Mouse (Mus musculus) CD4-positive, CD25-positive, alpha-beta regulatory T cell, adult 4 months (primary cell): ENCODE results near the gene Kng2. TPM values are rescaled to one million over a fixed set of nuclear protein-coding genes. Genes with fewer than 3 reads are reported as not detected.
"Not testable (repeated sequence)": the region's sequence is repeated elsewhere in the genome, so short reads cannot be mapped to it uniquely, and the experiment has no call there.

Experiments used
- ATAC-seq: one replicate; pipeline ENCODE4 v1.8.0; 2017
- polyA plus RNA-seq, 2 experiments: library from polyadenylated mRNA; unstranded; fragments of 100-300 nt; shearing (Covaris generic); gene quantifications; one replicate each; pipeline ENCODE4 v1.2.1; 2017

Kng2 gene
- polyA plus RNA-seq = not detected

DNA sequence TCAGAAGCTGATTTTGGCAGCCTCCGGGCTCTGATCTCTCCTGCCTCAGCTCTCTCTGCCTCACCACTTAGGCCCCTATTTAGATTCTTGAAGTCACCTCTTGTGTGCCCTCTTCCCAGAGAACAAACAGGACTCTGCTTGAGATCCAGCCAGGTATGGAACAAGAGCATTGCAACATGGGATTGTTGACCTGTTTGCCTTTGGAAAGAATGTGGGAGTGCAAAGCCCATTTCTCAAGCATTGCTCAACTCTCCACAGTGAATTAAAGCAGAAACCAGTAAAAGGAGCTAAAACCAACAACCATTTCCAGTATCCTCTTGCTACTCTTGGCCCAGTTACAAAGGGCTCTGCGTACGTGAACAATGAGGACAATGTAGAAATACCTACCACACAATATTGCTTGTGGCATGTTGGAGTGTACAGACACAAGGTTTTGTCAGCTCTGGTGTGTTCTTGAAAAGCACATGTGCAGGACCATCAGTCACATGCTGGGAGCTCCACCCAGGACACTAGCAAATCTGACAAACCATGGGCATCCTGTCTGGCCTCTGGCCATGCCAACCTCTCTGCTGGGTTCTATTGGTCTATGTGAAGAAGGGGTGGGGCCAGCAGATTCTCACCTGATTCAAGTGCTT lies at the start of gene Kng2:
Gene Kng2 (minus strand): TSS at position 517 of the 635 bp plus-strand sequence.
- not testable (repeated sequence) for ATAC-seq

DNA sequence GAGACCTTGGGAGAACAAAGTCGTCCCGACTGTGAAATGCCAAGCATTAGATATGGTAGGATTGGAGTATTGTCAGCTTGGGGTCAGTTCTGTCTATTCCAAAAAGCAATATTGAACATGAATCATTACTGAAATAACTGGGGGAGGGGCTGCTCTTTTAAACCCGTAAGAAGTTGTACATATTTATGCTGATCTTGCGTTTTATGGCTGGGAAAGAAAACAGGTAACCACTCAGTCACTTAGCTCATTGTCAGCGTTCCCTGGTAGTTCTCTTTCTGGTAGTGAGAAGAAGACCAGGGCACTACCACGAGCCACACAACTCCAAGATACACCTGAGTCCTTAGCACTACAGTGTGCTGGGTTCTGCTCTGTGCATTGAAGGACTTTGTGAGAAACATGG lies 48.2 kb upstream of the Kng2 start:
- not testable (repeated sequence) for ATAC-seq

DNA sequence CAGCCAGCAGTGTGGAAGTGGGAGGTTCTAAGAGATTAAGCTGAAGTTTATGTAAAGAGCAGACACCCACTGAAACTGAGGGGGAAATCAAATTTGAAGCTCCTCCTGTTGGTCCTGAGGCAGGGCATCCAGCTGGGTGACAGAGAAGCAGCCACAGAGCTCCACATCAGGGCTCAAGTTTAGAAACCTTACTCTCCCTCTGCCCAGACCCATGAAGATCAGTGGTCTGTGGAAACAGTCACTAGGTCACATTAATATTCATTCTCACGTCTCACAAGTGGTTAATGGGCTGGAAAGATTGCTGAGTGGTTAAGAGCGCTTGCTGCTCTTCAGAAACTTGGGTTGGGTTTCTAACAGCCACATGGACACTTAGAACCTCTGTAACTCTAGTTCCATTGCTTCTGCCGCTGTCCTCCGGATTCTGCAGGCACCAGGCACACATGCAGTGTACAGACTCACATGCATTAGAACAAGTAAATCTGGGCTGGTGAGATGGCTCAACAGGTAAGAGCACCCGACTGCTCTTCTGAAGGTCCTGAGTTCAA lies 31.6 kb upstream of the Kng2 start:
- not testable (repeated sequence) for ATAC-seq

DNA sequence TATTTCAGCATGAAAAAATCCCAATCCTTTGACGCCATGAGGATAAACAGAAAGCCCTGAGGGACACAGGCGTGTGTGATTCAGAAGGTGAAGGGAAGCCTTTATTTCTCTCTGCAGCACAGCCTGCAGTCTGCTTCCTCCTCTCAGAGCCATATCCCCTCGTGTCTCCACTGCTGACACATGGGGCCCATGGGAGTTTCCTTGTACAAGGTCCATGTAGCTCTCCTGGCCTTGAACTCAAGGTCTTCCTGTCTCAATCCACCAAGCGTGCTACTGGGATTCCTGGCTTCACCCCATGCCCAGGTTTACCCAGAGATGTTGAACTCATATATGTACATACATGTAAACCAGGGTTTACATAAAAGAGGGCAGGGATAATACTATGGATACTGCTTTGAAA lies 30.3 kb upstream of the Kng2 start:
- not testable (repeated sequence) for ATAC-seq

DNA sequence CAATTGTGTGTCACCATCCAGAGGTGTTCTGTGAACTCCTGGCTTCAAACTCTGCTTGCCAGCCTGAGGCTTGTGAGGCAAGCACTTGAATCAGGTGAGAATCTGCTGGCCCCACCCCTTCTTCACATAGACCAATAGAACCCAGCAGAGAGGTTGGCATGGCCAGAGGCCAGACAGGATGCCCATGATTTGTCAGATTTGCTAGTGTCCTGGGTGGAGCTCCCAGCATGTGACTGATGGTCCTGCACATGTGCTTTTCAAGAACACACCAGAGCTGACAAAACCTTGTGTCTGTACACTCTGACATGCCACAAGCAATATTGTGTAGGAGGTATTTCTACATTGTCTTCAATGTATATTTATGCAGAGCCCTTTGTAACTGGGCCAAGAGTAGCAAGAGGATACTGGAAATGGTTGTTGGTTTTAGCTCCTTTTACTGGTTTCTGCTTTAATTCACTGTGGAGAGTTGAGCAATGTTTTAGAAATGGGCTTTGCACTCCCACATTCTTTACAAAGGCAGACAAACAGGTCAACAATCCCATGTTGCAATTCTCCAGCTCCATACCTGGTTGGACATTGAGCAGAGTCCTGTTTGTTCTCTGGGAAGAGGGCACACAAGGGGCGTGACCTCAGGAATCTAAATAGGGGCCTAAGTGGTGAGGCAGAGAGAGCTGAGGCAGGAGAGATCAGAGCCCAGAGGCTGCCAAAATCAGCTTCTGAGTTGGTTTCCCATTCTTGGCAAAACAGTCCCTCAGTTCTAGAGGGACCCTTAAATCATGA lies 28.6 kb upstream of the Kng2 start, which contains the start of gene Kng1:
Gene Kng1 (plus strand): TSS at position 198 of the 780 bp plus-strand sequence.
- ATAC-seq = not testable (repeated sequence)

DNA sequence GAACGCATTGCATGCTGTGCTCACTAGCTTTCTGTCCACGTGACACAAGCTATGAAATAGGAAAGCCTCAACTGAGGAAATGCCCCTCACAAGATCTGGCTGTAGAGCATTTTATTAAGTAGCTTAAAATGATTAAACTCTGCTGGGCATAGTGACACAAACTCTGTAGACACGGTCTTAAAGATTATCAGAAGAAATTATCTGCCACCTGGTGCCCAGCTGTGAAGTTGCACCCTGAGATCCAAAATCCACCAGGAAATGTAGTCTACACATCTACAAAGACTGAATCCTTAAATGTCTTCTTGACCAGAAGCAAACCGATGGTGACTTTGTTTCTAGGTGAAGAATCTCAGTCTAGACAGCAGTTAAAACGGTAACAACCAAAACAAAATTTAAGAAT lies 17.0 kb upstream of the Kng2 start:
- no peak for ATAC-seq

DNA sequence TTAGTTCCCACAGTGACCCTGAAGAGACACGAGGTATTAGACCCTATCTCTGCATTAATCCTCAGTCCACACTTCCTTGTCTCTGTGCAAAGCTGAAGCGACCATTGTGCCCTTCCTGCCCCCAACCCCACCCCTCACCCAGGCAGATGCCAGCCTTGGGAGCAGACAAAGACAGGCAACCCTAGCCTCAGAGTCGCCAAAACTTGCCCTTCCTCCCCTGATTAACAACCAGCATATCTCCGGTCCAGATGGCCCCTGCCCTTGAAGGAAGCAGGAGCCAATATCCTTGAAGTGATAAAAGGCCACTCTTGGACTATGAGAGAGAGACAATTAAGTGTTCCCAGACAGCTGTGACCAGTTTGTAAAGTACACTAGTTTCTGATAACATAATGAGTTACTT lies 11.6 kb upstream of the Kng2 start:
- ATAC-seq = no peak

DNA sequence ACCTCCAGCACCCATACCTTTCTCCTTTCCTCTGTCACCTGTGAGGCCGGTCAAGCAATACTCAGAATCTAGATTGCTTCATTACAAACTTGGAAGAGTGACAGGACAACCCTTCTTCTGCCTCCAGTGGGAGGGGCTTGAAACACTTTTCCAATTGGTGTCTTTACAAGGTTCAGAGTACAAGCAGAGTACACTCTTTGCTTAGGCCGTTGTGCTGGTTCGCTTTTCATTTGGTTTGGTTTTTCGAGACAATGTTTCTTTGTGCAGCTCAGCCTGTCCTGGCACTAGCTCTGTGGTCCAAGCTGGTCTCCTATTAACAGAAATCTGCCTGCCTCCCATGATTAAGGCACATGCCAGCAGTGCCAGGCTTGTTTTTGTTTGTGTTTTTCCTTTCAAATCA lies 10.0 kb upstream of the Kng2 start:
- no peak for ATAC-seq

DNA sequence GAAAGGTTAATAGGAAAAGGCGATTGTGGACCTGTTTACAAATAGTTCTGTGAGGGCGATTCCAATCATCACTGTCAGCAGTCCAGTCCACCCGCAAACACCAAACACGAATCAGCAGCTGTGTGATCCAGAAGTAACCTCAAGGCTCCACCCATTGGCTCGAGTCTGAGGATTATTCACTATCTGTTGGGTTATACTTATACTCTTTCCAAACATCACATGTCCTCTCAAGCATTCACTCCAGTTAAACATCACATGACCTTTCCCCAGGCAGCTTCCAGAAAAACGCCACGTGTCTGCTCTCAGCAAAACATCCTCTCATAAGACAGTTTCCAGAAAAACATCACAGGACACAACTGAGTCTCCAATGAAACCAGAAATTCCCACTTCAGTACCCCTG lies 8.5 kb upstream of the Kng2 start:
- no peak for ATAC-seq

DNA sequence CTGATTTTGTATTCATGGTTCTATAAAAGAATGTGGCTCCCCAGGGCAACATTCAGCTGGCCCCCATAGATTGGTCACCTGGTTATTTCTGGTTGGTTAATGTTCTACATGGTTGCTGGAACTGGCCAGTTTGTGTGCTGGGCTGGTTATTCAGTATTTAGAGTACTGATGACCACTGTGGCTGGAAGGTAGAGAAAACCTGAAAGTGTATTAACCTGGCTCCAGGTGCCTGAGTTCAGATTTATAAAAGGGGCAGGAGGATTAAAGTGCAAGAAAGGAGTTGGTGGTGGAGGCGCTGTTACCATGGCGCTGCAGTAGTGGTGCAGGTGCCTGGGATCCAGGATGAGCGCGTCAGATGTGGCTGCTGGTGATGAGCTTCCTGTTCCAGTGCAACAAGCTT lies 4.4 kb upstream of the Kng2 start:
- ATAC-seq = no peak

DNA sequence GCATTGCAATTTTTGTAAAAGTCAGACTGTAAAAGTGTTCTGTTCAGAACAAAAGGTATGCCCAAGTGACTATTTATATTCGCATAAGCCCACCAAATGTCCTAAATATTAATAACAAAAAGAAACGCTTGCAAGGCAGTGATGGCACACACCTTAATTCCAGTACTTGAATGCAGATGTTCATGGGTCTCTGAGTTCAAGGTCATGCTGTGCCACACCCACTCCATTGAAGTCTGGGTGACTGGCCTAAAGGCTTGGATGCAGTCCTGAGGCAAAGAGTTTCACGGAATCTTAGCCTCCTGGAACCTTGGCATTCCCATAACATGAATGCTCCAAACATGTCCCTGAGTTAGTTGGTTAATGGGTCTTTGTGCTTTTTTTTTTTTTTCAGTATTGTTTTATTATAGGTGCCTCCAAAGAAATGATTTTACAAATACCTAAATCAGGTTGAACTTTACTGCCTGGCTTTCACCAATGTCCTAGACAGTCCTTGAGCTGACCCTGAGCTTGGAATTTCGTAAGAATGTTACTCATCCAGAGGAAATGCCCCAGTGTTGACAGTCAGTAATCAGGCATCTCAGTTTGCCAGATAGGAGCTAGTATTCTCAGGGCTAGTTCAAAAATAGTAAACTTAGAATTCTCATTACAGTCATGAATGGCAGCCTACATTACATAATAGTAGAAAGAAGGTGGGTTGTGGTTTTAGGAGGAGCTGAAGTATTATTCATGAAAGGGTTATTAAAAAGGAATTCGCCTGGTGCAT lies 1.6 kb upstream of the Kng2 start:
- no peak for ATAC-seq

DNA sequence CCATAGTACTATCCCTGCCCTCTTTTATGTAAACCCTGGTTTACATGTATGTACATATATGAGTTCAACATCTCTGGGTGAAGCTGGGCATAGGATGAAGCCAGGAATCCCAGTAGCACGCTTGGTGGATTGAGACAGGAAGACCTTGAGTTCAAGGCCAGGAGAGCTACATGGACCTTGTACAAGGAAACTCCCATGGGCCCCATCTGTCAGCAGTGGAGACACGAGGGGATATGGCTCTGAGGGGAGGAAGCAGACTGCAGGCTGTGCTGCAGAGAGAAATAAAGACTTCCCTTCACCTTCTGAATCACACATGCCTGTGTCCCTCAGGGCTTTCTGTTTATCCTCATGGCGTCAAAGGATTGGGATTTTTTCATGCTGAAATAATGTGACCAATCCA lies 1.9 kb downstream of the Kng2 start:
- not testable (repeated sequence) for ATAC-seq

DNA sequence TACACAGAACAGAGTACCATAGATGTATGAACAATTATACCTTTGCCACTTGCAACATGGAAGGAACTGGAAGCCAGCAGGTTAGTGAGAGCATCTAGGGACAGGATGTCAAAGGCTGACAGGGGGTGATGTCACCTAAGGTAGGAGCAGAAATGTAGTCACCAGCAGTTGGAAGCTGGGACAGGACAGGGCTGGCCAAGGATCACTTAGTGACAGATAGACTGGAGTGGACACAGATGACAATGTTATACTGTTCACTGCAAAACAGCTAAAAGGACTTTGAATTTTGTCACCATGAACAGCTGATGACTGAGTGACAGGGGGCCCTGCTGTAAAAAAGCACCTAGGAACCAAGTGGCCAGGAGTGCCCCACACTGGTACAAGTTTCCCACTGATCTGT lies 2.7 kb downstream of the Kng2 start:
- no peak for ATAC-seq

DNA sequence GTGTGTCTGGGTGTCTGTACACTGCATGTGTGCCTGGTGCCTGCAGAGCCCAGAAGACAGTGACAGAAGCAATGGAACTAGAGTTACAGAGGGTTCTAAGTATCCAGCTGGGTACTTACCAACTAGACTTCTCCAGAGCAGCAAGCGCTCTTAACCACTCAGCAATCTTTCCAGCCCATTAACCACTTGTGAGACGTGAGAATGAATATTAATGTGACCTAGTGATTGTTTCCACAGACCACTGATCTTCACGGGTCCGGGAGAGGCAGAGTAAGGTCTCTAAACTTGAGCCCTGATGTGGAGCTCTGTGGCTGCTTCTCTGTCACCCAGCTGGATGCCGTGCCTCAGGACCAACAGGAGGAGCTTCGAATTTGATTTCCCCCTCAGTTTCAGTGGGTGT lies 4.2 kb downstream of the Kng2 start:
- no peak for ATAC-seq

DNA sequence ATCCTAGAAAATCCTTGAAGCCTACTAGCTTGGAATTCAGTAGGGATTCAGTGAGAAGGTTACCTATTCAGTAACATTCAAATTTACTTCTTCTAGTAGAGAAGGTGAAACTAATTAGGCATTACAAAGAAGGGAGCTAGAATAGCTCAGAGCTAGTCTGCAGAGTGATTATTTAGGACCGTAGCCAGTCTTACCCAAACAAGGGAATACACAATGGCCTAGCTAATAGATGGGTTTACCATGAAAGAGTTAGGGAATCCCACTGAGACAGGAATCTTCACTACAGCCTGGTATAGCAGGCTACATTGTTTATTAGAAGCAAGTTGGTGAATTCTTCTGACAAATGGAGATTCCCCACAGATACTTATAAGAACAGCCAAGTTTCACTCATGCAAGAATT lies 8.7 kb downstream of the Kng2 start:
- not testable (repeated sequence) for ATAC-seq

DNA sequence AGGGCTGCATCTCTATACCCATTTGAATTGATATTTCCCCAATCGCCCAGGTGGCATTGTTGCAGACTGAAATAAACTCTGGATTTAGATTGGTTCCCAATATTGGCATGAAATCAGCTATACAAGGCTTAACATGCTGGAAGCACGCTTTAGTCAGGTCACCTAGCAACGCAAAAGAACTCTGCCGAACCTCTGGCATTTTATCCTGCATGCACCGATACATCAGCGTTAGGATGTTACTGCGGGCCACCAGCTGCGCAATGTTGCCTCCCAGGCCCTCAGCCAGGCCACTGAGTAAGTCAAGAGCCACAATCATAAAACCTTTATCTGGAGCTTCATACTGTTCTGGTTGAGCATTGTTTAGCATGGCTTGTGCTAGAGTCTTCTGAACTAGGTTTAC lies 14.6 kb downstream of the Kng2 start:
- ATAC-seq = not testable (repeated sequence)

DNA sequence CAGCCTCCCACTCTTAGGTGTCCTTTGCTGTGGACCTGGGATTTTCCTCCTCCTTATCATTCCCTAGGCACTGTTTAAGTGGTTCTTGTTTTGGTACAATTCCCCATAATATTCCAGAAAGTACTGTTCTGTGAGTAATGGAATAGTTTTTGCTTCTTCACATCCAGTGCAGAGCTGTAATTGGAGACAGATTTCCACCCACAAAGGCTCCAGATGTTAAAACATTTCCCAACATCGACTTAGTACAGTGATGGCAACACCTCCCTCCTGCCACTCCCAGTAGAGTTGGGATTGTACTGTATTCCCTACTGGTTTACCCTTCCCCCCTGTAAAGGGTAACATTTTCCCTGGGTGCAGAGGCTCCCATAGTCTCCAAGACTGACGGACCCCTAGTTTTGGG lies 15.5 kb downstream of the Kng2 start:
- ATAC-seq = not testable (repeated sequence)

DNA sequence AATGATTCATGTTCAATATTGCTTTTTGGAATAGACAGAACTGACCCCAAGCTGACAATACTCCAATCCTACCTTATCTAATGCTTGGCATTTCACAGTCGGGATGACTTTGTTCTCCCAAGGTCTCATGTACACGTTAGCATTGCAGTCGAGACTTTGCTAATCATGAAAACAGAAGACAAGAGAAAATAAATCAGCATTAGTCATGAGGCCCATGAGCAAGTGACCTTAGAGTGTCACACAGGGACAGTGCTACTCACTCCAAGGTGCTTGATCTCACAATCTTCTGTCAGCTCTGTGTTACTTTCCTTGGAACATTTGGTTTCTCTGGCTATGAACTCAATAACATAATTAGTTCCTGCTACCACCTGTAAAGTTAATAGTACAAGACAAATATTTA lies 32.3 kb downstream of the Kng2 start:
- not testable (repeated sequence) for ATAC-seq

DNA sequence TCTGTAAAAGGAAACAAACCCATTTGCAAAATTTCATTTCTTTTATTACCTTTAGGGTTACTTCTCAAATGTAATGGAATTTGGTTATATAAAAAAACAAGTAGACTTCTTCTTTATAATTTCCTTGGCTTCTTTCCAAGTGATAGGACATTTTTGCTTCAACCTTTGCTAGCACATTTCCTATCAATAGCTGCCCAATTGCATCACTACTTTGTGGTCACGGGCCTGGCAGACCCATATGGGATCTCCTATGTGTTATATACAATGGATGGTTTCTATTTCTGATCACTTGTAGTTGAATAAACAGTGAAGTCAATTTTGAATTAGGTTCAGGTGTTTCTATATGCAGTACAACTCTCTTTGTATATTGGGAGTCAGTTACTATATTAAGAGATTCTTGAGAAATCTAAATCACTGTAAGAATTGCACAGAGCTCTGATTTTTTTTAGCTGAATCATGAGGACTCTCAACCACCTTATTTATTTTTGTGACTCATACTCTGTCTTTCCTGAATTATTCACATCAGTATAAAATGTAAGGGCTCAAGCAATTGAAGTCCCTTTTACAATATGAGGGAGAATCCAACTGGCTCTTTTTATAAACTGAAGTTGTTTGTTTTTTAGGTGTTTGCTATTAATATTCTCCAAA lies 61.8 kb downstream of the Kng2 start:
- no peak for ATAC-seq

DNA sequence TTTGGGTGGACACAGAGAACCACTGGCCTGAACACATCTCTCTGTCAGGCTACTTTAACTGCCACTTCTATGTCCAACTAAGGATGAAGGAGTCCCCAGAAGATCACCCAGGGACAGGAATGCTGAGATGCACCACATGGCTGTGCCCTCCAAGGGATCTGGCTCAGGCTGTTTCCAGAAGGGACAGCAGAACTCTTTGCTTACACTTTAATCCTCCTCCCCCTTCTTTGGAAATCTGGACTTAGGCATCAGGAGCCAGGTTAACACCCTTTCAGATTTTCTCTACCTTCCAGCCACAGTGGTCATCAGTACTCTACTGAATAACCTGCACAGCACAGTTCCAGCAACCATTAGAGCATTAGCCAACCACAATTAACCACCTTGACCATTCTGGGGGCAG lies 66.0 kb downstream of the Kng2 start:
- no peak for ATAC-seq

DNA sequence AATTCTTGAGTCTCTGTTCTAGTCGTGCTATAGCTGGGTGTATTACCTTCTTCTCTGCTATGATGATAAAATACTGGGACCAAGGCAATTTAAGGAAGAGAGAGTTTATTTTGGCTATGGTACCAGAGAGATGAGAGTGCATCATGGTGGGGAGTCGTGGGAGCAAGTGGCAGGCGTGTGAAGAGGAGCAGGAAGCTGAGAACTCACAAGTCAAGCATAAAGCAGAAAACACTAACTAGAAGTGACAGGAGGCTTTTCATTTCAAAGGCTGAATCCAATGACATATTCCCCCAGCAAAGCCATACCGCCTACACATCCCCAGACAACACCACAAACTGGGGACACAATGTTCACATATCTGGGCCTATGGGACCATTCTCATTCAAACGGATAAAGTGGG lies 67.0 kb downstream of the Kng2 start:
- no peak for ATAC-seq

DNA sequence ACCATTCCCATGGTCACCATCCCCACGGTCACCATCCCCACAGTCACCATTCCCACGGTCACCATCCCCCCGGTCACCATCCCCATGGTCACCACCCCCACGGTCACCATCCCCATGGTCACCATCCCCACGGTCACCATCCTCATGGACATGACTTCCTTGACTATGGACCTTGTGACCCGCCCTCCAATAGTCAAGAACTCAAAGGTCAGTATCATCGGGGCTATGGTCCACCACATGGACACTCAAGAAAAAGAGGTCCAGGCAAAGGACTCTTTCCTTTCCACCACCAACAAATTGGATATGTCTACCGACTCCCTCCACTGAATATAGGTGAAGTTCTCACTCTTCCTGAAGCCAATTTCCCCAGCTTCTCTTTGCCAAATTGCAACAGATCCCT lies 68.2 kb downstream of the Kng2 start:
- no peak for ATAC-seq

DNA sequence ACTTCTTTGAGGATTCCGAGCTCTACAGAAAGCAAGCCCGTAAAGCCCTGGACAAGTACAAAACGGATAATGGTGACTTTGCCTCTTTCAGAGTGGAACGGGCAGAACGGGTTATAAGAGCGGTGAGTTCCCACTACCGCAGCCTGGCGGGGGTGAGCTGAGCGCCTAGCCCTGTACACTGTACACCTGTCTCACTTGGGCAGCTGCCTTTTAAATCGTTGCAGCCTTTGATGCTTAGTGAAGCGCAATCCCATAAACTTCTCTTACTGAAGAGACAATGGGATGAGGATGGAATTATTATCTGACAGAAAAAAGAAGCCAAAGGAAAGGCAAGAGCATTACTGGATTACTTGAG lies 73.2 kb downstream of the Kng2 start:
- no peak for ATAC-seq
